Comparison of ENCODE assay signal across 24 mouse cellular contexts in genomic region chr8:86798141-86798540, GRCm38 (mm10). TPM values are rescaled to one million over a fixed set of nuclear protein-coding genes. Genes with fewer than 3 reads are reported as not detected.
DNase-seq lines count a peak whose midpoint lies in the region; ATAC-seq and TF ChIP-seq lines count a peak whose summit lies in the region.
"Had no signal": no experiment of that assay in that cellular context is flagged by ENCODE, and none has a peak within 500 bp of the region (broad histone marks: within the 10 kb centered on the region; RNA-seq: fewer than 3 reads in every experiment).

No protein-coding gene starts in this region.

- peak overlapping the region; percentile 18 for H3K4me2 ChIP-seq in myocyte (ENCODE audit: low read depth)
- no peak overlapping the region for H3K4me2 ChIP-seq in hindbrain, embryonic 12.5 days (replicated peaks)
- H3K4me2 ChIP-seq: forebrain, embryonic 13.5 days; heart, embryonic 12.5 days; heart, embryonic 15.5 days; hindbrain, embryonic 14.5 days had no signal

- ATAC-seq in hindbrain, embryonic 12.5 days (ENCODE audit: low FRiP score) = no peak
- ATAC-seq: forebrain, embryonic 13.5 days; forebrain, embryonic 16.5 days; hindbrain, postnatal 0 days; intestine, embryonic 16.5 days had no signal

- no peak overlapping the region for H3K4me3 ChIP-seq in myocyte
- no peak overlapping the region for H3K4me3 ChIP-seq in hindbrain, embryonic 12.5 days
- H3K4me3 ChIP-seq: forebrain, embryonic 10.5 days; forebrain, embryonic 13.5 days; heart, embryonic 12.5 days; heart, embryonic 15.5 days; hindbrain, embryonic 10.5 days had no signal

- H3ac ChIP-seq in myocyte (ENCODE audit: control insufficient read depth, insufficient read length) = no peak overlapping the region

- H3K4me1 ChIP-seq in hindbrain, embryonic 12.5 days = no peaks in the 10 kb centered on the region
- H3K4me1 ChIP-seq: forebrain, embryonic 13.5 days; hindbrain, embryonic 10.5 days had no signal

- no peaks in the 10 kb centered on the region for H3K36me3 ChIP-seq in myocyte (ENCODE audit: control insufficient read depth, insufficient read depth)
- H3K36me3 ChIP-seq in hindbrain, embryonic 12.5 days = no peaks in the 10 kb centered on the region
- H3K36me3 ChIP-seq: forebrain, embryonic 10.5 days; heart, embryonic 12.5 days; heart, embryonic 15.5 days; hindbrain, embryonic 10.5 days had no signal

- no peaks in the 10 kb centered on the region for H3K79me2 ChIP-seq in myocyte (ENCODE audit: control insufficient read depth, insufficient read depth)

- WGBS in hindbrain, embryonic 12.5 days = 93% methylated on average over 6 of the region's 6 CpGs

- no peak for TF ChIP-seq POLR2A in myocyte (IDR thresholded peaks at IDR 0.05; ENCODE audit: insufficient read length, low read depth)

- no peaks in the 10 kb centered on the region for H3K27me3 ChIP-seq in myocyte (ENCODE audit: control insufficient read depth, insufficient read depth, insufficient read length)
- no peaks in the 10 kb centered on the region for H3K27me3 ChIP-seq in hindbrain, embryonic 12.5 days
- H3K27me3 ChIP-seq: forebrain, embryonic 13.5 days; heart, embryonic 12.5 days; heart, embryonic 15.5 days had no signal

- DNase-seq in gastrocnemius, adult 8-10 months (ENCODE audit: low spot score in 2 of 2) = peak; percentile 54 to 75
- peak; percentile 64 for DNase-seq in gastrocnemius, postnatal 14 days
- no peak for DNase-seq in spleen, postnatal 36 days (ENCODE audit: low spot score in 2 of 2)
- DNase-seq in right cerebral cortex, postnatal 4 days = no peak
- DNase-seq: adrenal gland, postnatal 10 days; adrenal gland, postnatal 36 days; cerebellum, adult 18-20 months; cerebellum, adult 9-10 months; cerebellum, postnatal 14 days; heart, adult 18-20 months; heart, postnatal 10 days; heart, postnatal 36 days had no signal

- intact Hi-C loops in gastrocnemius, postnatal 14 days (cut with DNase I; ENCODE audit: low total_unique reads) = no loop called here

- no peak overlapping the region for H3K9ac ChIP-seq in hindbrain, embryonic 12.5 days
- H3K9ac ChIP-seq: forebrain, embryonic 13.5 days; heart, embryonic 12.5 days; heart, embryonic 15.5 days; hindbrain, embryonic 14.5 days had no signal

- H3K9me3 ChIP-seq in hindbrain, embryonic 12.5 days (replicated peaks) = no peaks in the 10 kb centered on the region
- H3K9me3 ChIP-seq: forebrain, embryonic 10.5 days; forebrain, embryonic 13.5 days; heart, embryonic 12.5 days; heart, embryonic 15.5 days; hindbrain, embryonic 10.5 days had no signal

- H3K27ac ChIP-seq in hindbrain, embryonic 12.5 days = no peak overlapping the region
- H3K27ac ChIP-seq: forebrain, embryonic 10.5 days; forebrain, embryonic 13.5 days; heart, embryonic 15.5 days; hindbrain, embryonic 10.5 days; hindbrain, embryonic 14.5 days; hindbrain, postnatal 0 days had no signal

TF ChIP-seq in myocyte, 11 proteins besides CTCF, POLR2A, EP300 and RAD21:
- TF ChIP-seq MYOG (IDR thresholded peaks at IDR 0.05; ENCODE audit: control insufficient read depth in 1 of 3, insufficient read depth in 1 of 3, insufficient read length in 2 of 3, low read depth in 2 of 3) (peak in 2 of 3 experiments; percentile 31 to 76), SRF (IDR thresholded peaks at IDR 0.05; ENCODE audit: control insufficient read depth, insufficient read length, low read depth) (no peak), TCF12 (IDR thresholded peaks at IDR 0.05; ENCODE audit: insufficient read depth, poor library complexity, severe bottlenecking) (no peak), MYOD1 (IDR thresholded peaks at IDR 0.05; ENCODE audit: control insufficient read depth in 1 of 3, insufficient read length in 2 of 3, low read depth in 2 of 3) (peak in 1 of 3 experiments; percentile 73), MAX (IDR thresholded peaks at IDR 0.05; ENCODE audit: low read depth) (no peak), USF1 (IDR thresholded peaks at IDR 0.05; ENCODE audit: low read depth) (no peak), POLR2AphosphoS2 (IDR thresholded peaks at IDR 0.05; ENCODE audit: insufficient read length, low read depth) (no peak), E2F4 (IDR thresholded peaks at IDR 0.05; ENCODE audit: insufficient read depth) (no peak)

RNA-seq across cellular contexts. Expression of gene Siah1a, which starts 52.4 kb away (rescaled TPM):
- total RNA-seq in gastrocnemius, adult 8-10 months (2022) = 10 to 100 TPM; 10.4 to 14.5 (median 11.7) TPM
- total RNA-seq in gastrocnemius, postnatal 14 days (2021) = 10 to 100 TPM; 10.5 to 12.6 TPM
- polyA plus RNA-seq in myocyte (2012; fragmentation: generic; extraction: Trizol) = 12.0 TPM
- polyA plus RNA-seq in hindbrain, embryonic 12.5 days (2016; fragmentation: Nextera tagmentation; extraction: Ambion mirVana) = 87.8 and 92.0 TPM in 2 replicates

RNA-seq across cellular contexts. Expression of gene Gm10638, which starts 52.6 kb away (rescaled TPM):
- total RNA-seq in gastrocnemius, adult 8-10 months (2022) = 1 to 10 TPM; 1.5 to 7.1 (median 4.4) TPM
- total RNA-seq in gastrocnemius, postnatal 14 days (2021) = 1 to 10 TPM; 3.3 to 6.4 TPM
- 1.2 TPM for polyA plus RNA-seq in myocyte (2012; fragmentation: generic; extraction: Trizol)
- polyA plus RNA-seq in hindbrain, embryonic 12.5 days (2016; fragmentation: Nextera tagmentation; extraction: Ambion mirVana) = 10.6 TPM in 2 replicates
- total RNA-seq: hindbrain, postnatal 0 days had no signal
- polyA plus RNA-seq: CD4-positive, CD25-positive, alpha-beta regulatory T cell, adult 4 months had no signal

Comparison
In these comparisons a context has a peak if more than half of its experiments do, and no peak if none do; other contexts are left out.
1. DNase-seq: peak in gastrocnemius, adult 8-10 months (2 of 2) and gastrocnemius, postnatal 14 days (single experiment); none in spleen, postnatal 36 days (0 of 2) and right cerebral cortex, postnatal 4 days (single experiment).